Mouse (Mus musculus) gonadal fat pad, adult 2 months (tissue): ENCODE measurements at regions not wholly inside any gene's neighbourhood (a gene's known extent, or its start where the extent isn't known, plus 50 kb on each side); places are given as distances from the start of the nearest gene placed in this dataset.

Experiments used
- DNase-seq: peaks from one replicate; pipeline ENCODE4 v3.0.0-alpha.2; 2012; ENCODE audit warnings: low read depth

DNA sequence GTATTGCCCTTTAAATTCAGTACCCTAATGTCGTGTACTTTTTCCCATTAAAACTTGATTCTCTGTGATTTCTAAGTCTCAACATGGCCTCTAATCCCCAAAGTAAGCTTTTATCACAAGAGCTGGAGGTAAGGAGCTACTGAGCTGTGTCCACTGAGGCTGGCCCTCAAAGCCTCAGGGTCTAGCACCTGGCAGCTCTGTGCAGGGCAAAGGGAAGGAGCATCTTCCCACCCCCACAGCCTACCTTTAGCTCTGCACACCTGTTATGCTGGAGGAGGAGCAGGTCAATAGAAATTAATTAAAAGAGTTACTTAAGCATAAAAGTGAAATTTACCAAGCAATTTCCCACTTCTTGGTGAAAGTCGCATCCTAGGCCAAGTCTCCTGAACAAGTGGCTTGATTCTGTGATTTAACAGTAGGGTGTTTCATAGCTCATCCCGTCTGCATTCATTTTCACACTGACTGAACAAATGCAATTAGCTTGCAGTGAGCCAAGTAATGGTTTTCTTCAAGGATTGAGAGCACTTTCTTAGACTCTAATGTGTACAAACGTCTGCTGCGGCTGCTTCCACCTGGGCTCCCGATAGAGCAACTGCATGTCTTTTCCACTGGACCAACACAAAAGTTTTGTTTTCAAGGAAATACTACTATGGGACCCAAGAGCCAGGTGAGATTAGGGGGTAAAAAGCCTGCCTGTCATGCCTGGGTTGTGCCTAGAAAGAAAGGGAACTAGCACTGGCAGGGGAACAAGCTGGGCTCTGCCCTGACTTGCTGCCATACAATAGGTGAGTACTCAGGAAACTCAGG is 50.6 kb upstream of the Dap start:
- no peak for DNase-seq
